Mouse (Mus musculus): ENCODE measurements around the gene Sgpp1.
"Not testable (repeated sequence)": the region's sequence is repeated elsewhere in the genome, so short reads cannot be mapped to it uniquely, and the experiment has no call there.

Sgpp1 gene

GRCm38 (mm10) chr12:75689003-75689402 lies 46.5 kb downstream of the Sgpp1 start:
- DNase-seq (ENCODE audit: low spot score in 2 of 2) = no peak

- no peak for DNase-seq (ENCODE audit: low spot score in 2 of 2)
These were observed 48.2 kb downstream of the Sgpp1 start for GRCm38 (mm10) chr12:75687314-75687713.

GRCm38 (mm10) chr12:75684026-75684425 lies 51.5 kb downstream of the Sgpp1 start:
- not testable (repeated sequence) for DNase-seq (ENCODE audit: low spot score in 2 of 2)

- no peak for DNase-seq (ENCODE audit: low spot score in 2 of 2)
These were observed 51.9 kb downstream of the Sgpp1 start for GRCm38 (mm10) chr12:75683598-75683997.

GRCm38 (mm10) chr12:75682842-75683241 lies 52.7 kb downstream of the Sgpp1 start:
- no peak for DNase-seq (ENCODE audit: low spot score in 2 of 2)

GRCm38 (mm10) chr12:75681101-75681500 lies 54.4 kb downstream of the Sgpp1 start:
- no peak for DNase-seq (ENCODE audit: low spot score in 2 of 2)

- DNase-seq (ENCODE audit: low spot score in 2 of 2) = no peak
These were observed 57.1 kb downstream of the Sgpp1 start for GRCm38 (mm10) chr12:75678393-75678792.

- no peak for DNase-seq (ENCODE audit: low spot score in 2 of 2)
These were observed 62.9 kb downstream of the Sgpp1 start for GRCm38 (mm10) chr12:75672630-75673029.

- no peak for DNase-seq (ENCODE audit: low spot score in 2 of 2)
These were observed 63.7 kb downstream of the Sgpp1 start for GRCm38 (mm10) chr12:75671759-75672315.

- DNase-seq (ENCODE audit: low spot score in 2 of 2) = no peak
These were observed 64.9 kb downstream of the Sgpp1 start for GRCm38 (mm10) chr12:75670611-75671010.

GRCm38 (mm10) chr12:75669258-75670106 lies 66.0 kb downstream of the Sgpp1 start, which contains the start of gene Wdr89:
Wdr89 (minus strand) TSS chr12:75669537.
- peak; percentile 99 to 100 for DNase-seq (ENCODE audit: low spot score in 2 of 2)

GRCm38 (mm10) chr12:75668916-75669257 lies 66.6 kb downstream of the Sgpp1 start:
- DNase-seq (ENCODE audit: low spot score in 2 of 2) = no peak

- no peak for DNase-seq (ENCODE audit: low spot score in 2 of 2)
These were observed 67.3 kb downstream of the Sgpp1 start for GRCm38 (mm10) chr12:75668221-75668620.

GRCm38 (mm10) chr12:75666939-75667338 lies 68.6 kb downstream of the Sgpp1 start:
- DNase-seq (ENCODE audit: low spot score in 2 of 2) = no peak

- no peak for DNase-seq (ENCODE audit: low spot score in 2 of 2)
These were observed 71.1 kb downstream of the Sgpp1 start for GRCm38 (mm10) chr12:75664516-75664810.
